In genomic region chr11:116552194-116552593, GRCm38 (mm10) we compare ENCODE assay signal across 25 mouse cellular contexts. TPM values are rescaled to one million over a fixed set of nuclear protein-coding genes. Genes with fewer than 3 reads are reported as not detected.
DNase-seq lines count a peak whose midpoint lies in the region; ATAC-seq and TF ChIP-seq lines count a peak whose summit lies in the region.
"Had no signal": no experiment of that assay in that cellular context is flagged by ENCODE, and none has a peak within 500 bp of the region (broad histone marks: within the 10 kb centered on the region; RNA-seq: fewer than 3 reads in every experiment).

No protein-coding gene starts in this region.

- H3K4me2 ChIP-seq in liver, embryonic 12.5 days = no peak overlapping the region
- H3K4me2 ChIP-seq in liver, embryonic 11.5 days = no peak overlapping the region
- H3K4me2 ChIP-seq in lung, postnatal 0 days (replicated peaks; ENCODE audit: low read depth, low read length) = no peak overlapping the region
- H3K4me2 ChIP-seq: forebrain, embryonic 13.5 days; heart, embryonic 11.5 days; hindbrain, embryonic 13.5 days had no signal

- TF ChIP-seq CTCF in lung, postnatal 0 days (IDR thresholded peaks at IDR 0.05) = no peak

- H3K27me3 ChIP-seq in liver, embryonic 12.5 days (replicated peaks) = no peaks in the 10 kb centered on the region
- H3K27me3 ChIP-seq in liver, embryonic 11.5 days (replicated peaks; ENCODE audit: control insufficient read depth, insufficient read depth, low read length) = no peaks in the 10 kb centered on the region
- no peaks in the 10 kb centered on the region for H3K27me3 ChIP-seq in lung, postnatal 0 days (replicated peaks; ENCODE audit: insufficient read depth, low read length)
- H3K27me3 ChIP-seq: forebrain, embryonic 13.5 days; hindbrain, embryonic 13.5 days had no signal

- H3K9me3 ChIP-seq in liver, embryonic 12.5 days (replicated peaks) = no peaks in the 10 kb centered on the region
- H3K9me3 ChIP-seq in liver, embryonic 11.5 days (ENCODE audit: control insufficient read depth, low read length) = no peaks in the 10 kb centered on the region
- no peaks in the 10 kb centered on the region for H3K9me3 ChIP-seq in lung, postnatal 0 days (ENCODE audit: low read length)
- H3K9me3 ChIP-seq: forebrain, embryonic 10.5 days; forebrain, embryonic 13.5 days; hindbrain, embryonic 13.5 days had no signal

- H3K4me1 ChIP-seq in liver, embryonic 12.5 days = peaks cover 96% of the 10 kb centered on the region
- peaks cover 66% of the 10 kb centered on the region for H3K4me1 ChIP-seq in liver, embryonic 11.5 days (replicated peaks; ENCODE audit: control insufficient read depth, insufficient read depth, low read length)
- H3K4me1 ChIP-seq in lung, postnatal 0 days (ENCODE audit: insufficient read depth, low read depth, low read length) = peaks cover 26% of the 10 kb centered on the region

- 89% methylated on average over 1 of the region's 1 CpGs for WGBS in liver, embryonic 12.5 days (ENCODE audit: insufficient replicate concordance)
- 81% methylated on average over 1 of the region's 1 CpGs for WGBS in liver, embryonic 11.5 days
- 77% methylated on average over 1 of the region's 1 CpGs for WGBS in lung, postnatal 0 days

- DNase-seq in frontal cortex, postnatal 10 days (ENCODE audit: low spot score in 2 of 2) = no peak
- DNase-seq in liver, embryonic 11.5 days (ENCODE audit: low spot score) = no peak
- DNase-seq in lung, postnatal 0 days (ENCODE audit: low spot score) = no peak
- DNase-seq in lung, adult 18-20 months = no peak
- no peak for DNase-seq in kidney, adult 11 months
- DNase-seq: adrenal gland, adult 8-10 months; adrenal gland, postnatal 25 days; cerebellum, adult 18-20 months; cerebellum, adult 9-10 months; cerebellum, postnatal 14 days; gastrocnemius, postnatal 25 days; heart, adult 2 months had no signal

- peak; percentile 72; the same call in 1 of the 2 replicates for ATAC-seq in frontal cortex, adult (ENCODE audit: low TSS enrichment)
- no peak for ATAC-seq in liver, embryonic 12.5 days
- no peak for ATAC-seq in liver, embryonic 11.5 days (replicated peaks; ENCODE audit: low FRiP score)
- no peak for ATAC-seq in lung, postnatal 0 days
- ATAC-seq: activated CD4-positive, CD25-positive, alpha-beta regulatory T cell, adult 4 months; forebrain, embryonic 13.5 days; forebrain, embryonic 16.5 days; hindbrain, embryonic 16.5 days had no signal

- TF ChIP-seq EP300 in lung, postnatal 0 days (IDR thresholded peaks at IDR 0.05) = no peak

- H3K4me3 ChIP-seq in liver, embryonic 12.5 days = no peak overlapping the region
- H3K4me3 ChIP-seq in liver, embryonic 11.5 days (ENCODE audit: low read depth, low read length) = no peak overlapping the region
- no peak overlapping the region for H3K4me3 ChIP-seq in lung, postnatal 0 days (ENCODE audit: low read depth, low read length)
- H3K4me3 ChIP-seq: forebrain, embryonic 10.5 days; forebrain, embryonic 13.5 days; heart, adult 2 months; hindbrain, embryonic 13.5 days had no signal

- peak overlapping the region; percentile 90; the same call in 1 of the 2 replicates for H3K27ac ChIP-seq in liver, embryonic 12.5 days
- no peak overlapping the region for H3K27ac ChIP-seq in liver, embryonic 11.5 days (ENCODE audit: low read depth, low read length)
- H3K27ac ChIP-seq in lung, postnatal 0 days (ENCODE audit: low read length) = no peak overlapping the region
- H3K27ac ChIP-seq: forebrain, embryonic 10.5 days; forebrain, embryonic 13.5 days; heart, adult 2 months; hindbrain, embryonic 13.5 days had no signal

- 0 out of 2 replicates have a peak overlapping the region, but pooled peaks have one; percentile 15 for H3K9ac ChIP-seq in liver, embryonic 12.5 days
- H3K9ac ChIP-seq in liver, embryonic 11.5 days (ENCODE audit: low read depth, low read length) = no peak overlapping the region
- 0 out of 2 replicates have a peak overlapping the region, but pooled peaks have one; percentile 5 for H3K9ac ChIP-seq in lung, postnatal 0 days (replicated peaks; ENCODE audit: low read depth)
- H3K9ac ChIP-seq: forebrain, embryonic 13.5 days; hindbrain, embryonic 13.5 days had no signal

- peaks cover 19% of the 10 kb centered on the region for H3K36me3 ChIP-seq in liver, embryonic 12.5 days
- H3K36me3 ChIP-seq in liver, embryonic 11.5 days (ENCODE audit: control insufficient read depth, insufficient read depth, low read length) = no peaks in the 10 kb centered on the region; the same call in 1 of the 2 replicates
- H3K36me3 ChIP-seq in lung, postnatal 0 days (ENCODE audit: insufficient read depth, low read length) = no peaks in the 10 kb centered on the region

RNA-seq across cellular contexts. Expression of gene Sphk1, which starts 21.5 kb away (rescaled TPM):
- polyA plus RNA-seq in liver, embryonic 12.5 days (2016; fragmentation: Nextera tagmentation; extraction: Ambion mirVana) = 26.9 and 28.0 TPM in 2 replicates
- 39.0 and 44.1 TPM in 2 replicates for polyA plus RNA-seq in liver, embryonic 11.5 days (2014; fragmentation: Nextera tagmentation; extraction: Ambion mirVana)
- 38.6 and 56.3 TPM in 2 replicates for polyA plus RNA-seq in lung, postnatal 0 days (2015; fragmentation: Nextera tagmentation; extraction: Ambion mirVana)
- polyA plus RNA-seq: activated CD4-positive, CD25-positive, alpha-beta regulatory T cell, adult 4 months had no signal

RNA-seq across cellular contexts. Expression of gene Ube2o, which starts 29.1 kb away (rescaled TPM):
- polyA plus RNA-seq in liver, embryonic 12.5 days (2016; fragmentation: Nextera tagmentation; extraction: Ambion mirVana) = 40.0 and 40.2 TPM in 2 replicates
- polyA plus RNA-seq in liver, embryonic 11.5 days (2014; fragmentation: Nextera tagmentation; extraction: Ambion mirVana) = 13.5 and 13.9 TPM in 2 replicates
- polyA plus RNA-seq in lung, postnatal 0 days (2015; fragmentation: Nextera tagmentation; extraction: Ambion mirVana) = 9.1 and 9.8 TPM in 2 replicates

RNA-seq across cellular contexts. Expression of gene Aanat, which starts 34.0 kb away (rescaled TPM):
- polyA plus RNA-seq in liver, embryonic 12.5 days (2016; fragmentation: Nextera tagmentation; extraction: Ambion mirVana) = not detected in 2 replicates
- polyA plus RNA-seq in liver, embryonic 11.5 days (2014; fragmentation: Nextera tagmentation; extraction: Ambion mirVana) = not detected in 2 replicates
- 0.26 TPM in 1 of 2 replicates, not detected in the other for polyA plus RNA-seq in lung, postnatal 0 days (2015; fragmentation: Nextera tagmentation; extraction: Ambion mirVana)
- polyA plus RNA-seq: activated CD4-positive, CD25-positive, alpha-beta regulatory T cell, adult 4 months; embryonic facial prominence, embryonic 11.5 days; embryonic facial prominence, embryonic 14.5 days; forebrain, embryonic 10.5 days; forebrain, embryonic 16.5 days; gonadal fat pad, adult 2 months; heart, adult 2 months; heart, embryonic 11.5 days; heart, postnatal 0 days had no signal

RNA-seq across cellular contexts. Expression of gene Prpsap1, which starts 58.2 kb away (rescaled TPM):
- 69.9 and 77.1 TPM in 2 replicates for polyA plus RNA-seq in liver, embryonic 12.5 days (2016; fragmentation: Nextera tagmentation; extraction: Ambion mirVana)
- 133 and 135 TPM in 2 replicates for polyA plus RNA-seq in liver, embryonic 11.5 days (2014; fragmentation: Nextera tagmentation; extraction: Ambion mirVana)
- 89.5 and 97.7 TPM in 2 replicates for polyA plus RNA-seq in lung, postnatal 0 days (2015; fragmentation: Nextera tagmentation; extraction: Ambion mirVana)
